Mouse (Mus musculus): ENCODE results near the gene Hdac10.

- no peak for TF ChIP-seq POLR2A (IDR thresholded peaks at IDR 0.05; ENCODE audit: borderline replicate concordance, extremely low read depth, insufficient read depth, insufficient read length, poor library complexity, severe bottlenecking)
- 0 out of 2 replicates have a peak, but pooled peaks have one; percentile 6 for TF ChIP-seq CTCF (IDR thresholded peaks at IDR 0.05; ENCODE audit: borderline replicate concordance, extremely low read depth, insufficient read depth, insufficient read length)
Measured at GRCm38 (mm10) chr15:89173024-89173905, 44.8 kb upstream of the Hdac10 start.
